Mouse (Mus musculus) layer of hippocampus, postnatal 10 days (tissue): ENCODE data around the gene Snx29. TPM values are rescaled to one million over a fixed set of nuclear protein-coding genes. Genes with fewer than 3 reads are reported as not detected.

Source experiments
- DNase-seq, 2 experiments: peaks; one replicate each; pipeline ENCODE4 v3.0.0; 2021; ENCODE audit warnings: low spot score in 2 of 2
- total RNA-seq, 2 experiments: library from RNA; stranded (reverse); gene quantifications; 2 replicates each; pipeline ENCODE4 v1.2.3; 2021

Snx29 gene
- total RNA-seq, 2 experiments from 2014 or later = 33.1 to 33.4 TPM

DNA sequence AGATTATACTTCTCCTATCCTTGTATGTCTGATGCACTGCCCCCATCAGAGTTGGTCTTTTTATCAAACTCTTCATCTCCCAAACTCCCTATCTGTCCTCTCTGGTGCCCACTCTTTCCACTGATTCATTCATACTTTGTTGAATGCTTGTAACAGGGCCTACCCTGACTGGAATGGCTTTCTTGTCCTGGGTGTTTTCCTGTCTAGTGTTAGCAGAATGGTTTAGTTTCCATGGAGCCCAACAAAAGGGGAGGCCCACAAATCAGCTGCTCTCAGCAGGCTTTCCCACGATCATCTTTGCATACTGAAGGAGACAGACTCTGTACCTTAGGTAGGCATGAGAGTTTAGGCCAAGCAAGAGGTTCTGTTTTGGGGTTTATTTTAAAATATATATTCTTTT is 346.2 kb downstream of the Snx29 start:
- no peak for DNase-seq

DNA sequence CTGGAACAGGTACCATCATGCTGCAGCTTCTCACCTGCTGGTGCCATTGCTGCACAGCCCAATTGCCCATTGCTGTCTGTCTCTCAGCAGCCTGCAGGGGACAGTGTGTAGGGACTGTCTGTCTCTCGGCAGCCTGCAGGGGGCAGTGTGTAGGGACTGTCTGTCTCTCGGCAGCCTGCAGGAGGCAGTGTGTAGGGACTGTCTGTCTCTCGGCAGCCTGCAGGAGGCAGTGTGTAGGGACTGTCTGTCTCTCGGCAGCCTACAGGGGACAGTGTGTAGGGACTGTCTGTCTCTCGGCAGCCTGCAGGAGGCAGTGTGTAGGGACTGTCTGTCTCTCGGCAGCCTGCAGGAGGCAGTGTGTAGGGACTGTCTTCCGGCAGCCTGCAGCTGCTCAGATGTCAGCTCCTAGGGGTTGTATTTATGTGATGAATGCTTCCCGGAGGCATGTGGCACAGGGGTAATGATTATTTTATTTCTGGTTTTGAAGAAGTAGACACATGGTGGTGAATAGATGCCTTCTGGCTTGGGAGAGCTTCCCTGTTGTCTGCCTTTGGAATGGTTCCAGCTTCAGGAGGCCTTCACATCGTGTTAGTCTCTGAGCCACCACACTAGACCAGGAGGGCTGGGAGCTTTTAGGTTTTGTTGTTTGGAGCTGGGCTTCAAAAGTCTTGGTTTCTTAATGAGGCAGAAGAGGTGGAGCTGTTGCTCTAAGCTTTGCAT is 347.7 kb downstream of the Snx29 start:
- peak; percentile 24 to 36 for DNase-seq

DNA sequence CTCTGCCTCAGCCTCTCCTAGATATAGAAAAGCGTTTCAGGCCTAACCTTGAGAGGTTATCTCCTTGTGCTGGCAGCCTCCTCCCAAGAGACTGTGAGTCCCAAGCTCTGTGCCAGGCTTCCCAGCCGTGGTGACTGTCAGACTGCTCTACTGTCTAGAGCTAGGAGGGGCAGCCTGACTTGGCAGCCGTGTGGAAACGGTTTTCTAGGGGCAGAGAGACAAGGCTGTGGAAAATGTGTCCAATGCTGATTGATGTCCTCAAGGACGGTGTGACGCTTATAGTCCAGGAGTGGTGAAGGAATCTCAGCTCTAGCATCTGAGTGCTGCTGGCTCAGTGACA is 348.2 kb downstream of the Snx29 start:
- DNase-seq = no peak

DNA sequence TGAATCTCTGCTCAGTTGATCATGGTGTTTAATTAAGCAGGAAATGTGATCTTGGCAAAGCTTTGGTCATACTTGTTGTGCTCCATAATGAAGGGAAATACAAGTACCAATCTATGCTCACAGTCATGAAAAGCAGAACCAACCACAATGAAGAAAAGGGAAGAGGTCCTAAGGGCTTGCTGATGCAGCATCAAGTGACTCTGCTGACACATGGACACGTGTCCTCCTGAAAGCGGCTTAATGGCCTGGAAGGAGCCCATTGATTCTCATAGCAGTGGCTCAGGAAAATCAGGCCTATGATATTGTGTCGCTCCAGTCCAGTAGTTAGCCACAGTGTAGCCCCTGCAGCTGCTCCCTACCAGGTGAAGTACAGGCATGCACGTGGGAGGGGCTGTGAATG is 353.3 kb downstream of the Snx29 start:
- no peak for DNase-seq

DNA sequence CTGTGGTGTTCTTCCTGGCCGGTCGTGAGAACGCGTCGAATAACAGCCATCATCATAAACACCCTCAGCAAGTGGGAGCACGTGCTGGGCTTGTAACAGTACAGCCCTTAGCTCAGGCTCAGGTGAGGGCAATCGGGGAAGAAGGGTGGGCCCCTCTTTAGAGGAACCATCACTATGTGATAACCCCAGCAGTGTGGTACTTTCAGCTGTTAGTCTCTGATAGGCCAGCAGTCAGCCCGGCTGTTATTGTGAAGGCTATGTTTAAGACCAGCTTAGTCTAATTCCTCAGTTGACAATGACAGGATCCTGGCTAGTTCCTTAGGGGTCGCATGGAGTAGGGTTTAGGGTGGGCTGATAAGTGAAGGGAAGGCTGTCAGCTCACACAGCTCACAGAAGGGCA is 362.6 kb downstream of the Snx29 start:
- DNase-seq = no peak

DNA sequence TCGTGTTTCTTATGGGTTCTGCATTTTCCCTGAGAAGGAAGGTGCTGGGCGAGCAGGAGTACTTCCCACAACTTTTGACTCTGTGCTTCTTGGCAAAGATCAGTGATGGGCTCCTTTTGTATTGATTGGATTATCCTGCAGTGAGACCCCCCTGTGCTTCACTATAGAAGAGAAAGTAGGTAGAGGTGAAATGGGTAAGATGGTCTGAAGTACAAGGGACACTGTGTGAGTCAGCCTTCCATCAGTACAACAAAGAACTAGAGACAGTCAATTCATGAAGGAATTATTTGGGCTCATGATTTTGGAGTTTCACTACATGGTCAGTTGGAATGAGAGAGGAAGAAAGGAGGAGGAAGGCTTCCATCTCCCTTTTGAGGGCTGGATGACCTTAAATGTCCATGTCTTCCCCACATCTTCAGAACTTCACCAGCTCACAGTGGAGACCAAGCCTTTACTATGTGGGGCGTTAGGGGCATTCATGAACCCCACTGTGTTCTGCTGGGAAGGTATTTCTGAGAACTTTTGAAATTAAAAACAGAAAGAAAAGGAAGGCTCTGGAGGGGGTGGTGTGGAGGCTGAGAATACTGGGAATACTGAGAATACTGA is 363.1 kb downstream of the Snx29 start:
- DNase-seq = no peak

DNA sequence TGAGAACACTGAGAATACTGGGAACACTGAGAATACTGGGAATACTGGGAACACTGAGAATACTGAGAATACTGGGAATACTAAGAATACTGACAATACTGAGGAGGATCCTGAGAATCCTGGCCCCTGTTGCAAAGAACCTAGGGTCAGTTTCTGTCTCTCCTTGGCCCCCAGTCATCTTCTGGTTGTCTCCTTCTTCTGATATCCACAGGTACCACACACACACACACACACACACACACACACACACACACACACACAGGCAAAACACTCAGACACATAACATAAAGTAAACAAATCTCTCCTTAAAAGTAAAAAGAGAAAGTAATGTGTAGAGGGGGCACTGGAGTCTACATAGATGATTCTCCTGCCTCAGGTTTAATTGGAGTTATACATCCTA is 365.1 kb downstream of the Snx29 start:
- no peak for DNase-seq

DNA sequence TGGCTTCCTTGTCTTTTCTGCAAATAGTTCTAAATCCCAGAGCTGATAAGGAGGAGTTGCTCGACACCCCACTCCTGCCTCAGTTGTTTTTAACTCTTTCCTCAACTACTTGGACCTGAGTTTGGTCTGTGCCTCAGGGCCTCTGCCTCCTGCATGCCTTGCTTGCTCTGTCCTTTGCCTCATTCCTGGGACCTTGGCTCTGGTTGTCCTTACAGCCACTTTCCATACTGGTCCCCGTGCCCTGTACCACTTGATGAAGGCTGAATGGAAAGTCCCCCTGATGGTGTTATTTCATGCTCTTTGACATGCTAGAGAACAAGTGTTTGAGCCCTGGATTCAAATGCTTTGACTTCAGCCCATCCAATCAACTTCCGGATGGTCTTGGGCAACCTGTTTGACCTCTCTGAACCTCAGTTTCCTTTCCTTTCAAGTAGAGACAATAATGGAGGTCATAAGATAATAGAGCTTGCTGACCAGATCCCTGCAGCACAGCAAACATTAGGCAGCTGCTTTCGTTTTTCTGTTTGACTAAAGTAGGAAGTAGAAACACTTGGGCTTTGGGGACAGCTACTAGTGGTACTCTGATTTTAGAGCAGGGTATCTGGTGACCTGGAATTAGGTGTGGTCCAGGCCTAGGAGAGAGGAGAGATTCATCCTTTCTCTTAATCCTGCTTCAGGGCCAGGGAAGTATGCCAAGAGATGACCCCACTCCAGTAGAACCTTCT is 365.7 kb downstream of the Snx29 start:
- no peak for DNase-seq

DNA sequence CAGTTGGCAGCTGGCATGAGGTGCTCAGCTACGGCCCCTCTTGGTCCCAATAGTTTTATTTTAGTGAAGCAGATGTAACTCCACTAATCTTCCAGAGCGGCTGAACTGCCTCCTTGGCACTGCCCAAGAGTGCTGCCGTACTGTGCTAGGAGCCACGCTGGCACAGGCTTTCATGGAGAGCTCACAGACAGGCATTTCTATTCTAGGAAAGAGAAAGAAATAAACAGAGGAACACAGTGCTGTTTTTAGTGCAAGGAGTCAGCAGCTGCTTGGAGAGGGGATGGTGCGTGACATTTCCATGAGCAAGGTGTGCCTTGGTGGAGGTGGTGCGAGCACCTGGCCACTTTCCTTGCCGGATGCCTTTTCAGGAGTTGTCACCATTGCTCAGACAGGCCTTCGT is 367.4 kb downstream of the Snx29 start:
- DNase-seq = no peak

DNA sequence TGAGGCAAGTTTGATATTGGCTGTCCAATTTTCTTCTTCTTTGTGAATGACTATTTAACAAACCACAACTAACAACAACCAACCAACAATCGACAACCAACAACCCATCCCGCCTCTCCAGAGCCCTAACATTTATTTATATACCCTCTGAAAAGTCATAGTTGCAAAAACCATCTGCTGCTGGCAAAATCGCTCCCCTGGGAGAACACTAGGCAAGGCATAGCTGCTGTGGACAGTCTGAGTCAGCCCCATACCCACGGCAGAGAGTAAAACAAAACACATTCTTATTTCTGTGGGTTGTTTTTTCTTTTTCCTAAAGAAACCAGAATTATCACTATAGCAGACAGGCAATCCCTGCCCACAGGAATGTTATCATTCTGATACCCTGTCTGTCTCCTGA is 368.0 kb downstream of the Snx29 start:
- DNase-seq = no peak

DNA sequence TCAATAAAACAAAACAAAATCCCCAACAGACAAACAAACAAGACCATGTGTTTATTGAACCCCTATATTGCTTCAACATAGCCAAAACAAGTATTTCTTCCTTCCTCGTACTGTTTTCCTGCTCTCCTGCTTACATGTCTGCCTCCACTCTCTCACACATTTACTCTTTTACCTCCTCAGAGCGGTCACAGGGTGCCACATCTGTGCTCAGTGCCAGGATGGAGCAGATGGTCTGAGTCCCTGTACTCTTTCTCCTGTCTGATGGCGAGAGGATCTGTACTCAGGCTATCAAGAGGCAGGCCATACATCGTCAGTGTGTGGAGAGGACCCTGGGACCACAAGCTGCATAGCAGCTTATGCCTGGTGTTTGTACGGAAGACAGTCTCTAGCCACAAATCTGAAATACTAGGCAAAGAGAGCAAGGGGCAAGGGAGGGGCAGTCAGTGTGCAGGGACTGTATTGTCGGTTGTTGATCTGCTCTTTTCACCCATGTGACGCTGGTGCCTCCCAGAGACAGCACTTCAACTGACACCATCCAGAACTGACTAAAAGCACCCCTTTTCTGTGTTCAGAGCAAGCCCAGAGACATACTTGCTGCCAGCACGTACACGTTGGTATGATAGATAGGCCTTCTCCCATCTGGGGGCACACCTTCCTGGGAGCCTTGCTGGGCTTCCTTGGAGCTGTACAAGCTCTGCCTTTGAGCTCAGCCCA is 368.9 kb downstream of the Snx29 start:
- DNase-seq = no peak

DNA sequence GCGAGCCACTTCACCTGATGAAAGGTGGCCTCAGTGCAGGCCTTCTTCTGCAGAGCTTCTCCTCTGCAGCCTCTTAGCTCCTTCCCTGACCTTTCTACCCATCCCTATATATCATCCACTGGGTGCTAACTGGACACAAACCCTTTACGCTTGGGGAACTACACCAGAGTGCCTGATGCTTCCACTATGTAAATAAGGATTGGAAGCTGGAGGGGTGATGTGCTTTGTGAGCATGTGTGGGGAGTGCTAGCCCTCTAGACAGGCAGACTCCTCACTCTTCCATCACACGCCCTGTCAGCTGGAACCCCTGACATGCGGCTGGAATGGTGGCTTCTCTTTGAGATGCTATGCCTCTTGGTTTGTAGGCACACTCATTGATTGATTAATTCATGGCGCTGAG is 370.0 kb downstream of the Snx29 start:
- no peak for DNase-seq

DNA sequence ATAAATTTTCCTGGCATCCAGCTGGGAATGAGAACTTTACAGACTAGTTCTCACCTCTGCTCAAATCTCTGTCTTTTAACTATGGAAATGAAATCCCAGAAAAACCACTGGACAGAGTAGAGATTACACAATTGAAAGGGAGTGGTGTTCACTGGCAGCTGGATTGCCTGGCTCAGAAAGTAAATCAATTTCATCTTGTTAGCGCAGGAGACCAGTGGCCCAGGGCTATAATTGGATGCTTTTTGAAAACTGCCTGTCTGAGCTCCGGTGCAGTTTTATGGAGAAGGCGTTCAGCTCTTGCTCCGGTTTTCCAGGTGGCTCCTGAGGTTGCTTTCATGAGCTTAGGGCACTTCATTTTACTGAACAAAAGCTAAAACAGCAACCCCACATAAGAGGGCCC is 371.7 kb downstream of the Snx29 start:
- DNase-seq = no peak

DNA sequence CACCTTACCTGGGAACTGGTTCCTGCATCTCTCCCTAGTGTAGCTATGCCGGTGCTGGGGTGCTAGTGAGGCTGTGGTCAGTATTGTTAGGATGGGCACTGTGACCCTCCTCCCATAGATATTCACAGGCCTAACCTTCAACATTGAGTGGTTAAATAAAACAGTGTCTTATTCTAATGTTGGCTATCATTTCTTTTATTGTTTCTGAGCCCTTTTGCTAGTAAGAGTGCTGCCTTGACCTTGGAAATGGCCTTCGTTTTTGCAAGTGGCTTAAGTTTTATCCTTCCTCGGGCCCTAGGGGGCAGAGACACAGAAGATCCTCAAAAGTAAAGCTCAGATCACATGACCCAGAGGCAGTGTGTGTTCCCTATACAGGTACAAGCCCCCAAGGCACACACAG is 374.1 kb downstream of the Snx29 start:
- no peak for DNase-seq

DNA sequence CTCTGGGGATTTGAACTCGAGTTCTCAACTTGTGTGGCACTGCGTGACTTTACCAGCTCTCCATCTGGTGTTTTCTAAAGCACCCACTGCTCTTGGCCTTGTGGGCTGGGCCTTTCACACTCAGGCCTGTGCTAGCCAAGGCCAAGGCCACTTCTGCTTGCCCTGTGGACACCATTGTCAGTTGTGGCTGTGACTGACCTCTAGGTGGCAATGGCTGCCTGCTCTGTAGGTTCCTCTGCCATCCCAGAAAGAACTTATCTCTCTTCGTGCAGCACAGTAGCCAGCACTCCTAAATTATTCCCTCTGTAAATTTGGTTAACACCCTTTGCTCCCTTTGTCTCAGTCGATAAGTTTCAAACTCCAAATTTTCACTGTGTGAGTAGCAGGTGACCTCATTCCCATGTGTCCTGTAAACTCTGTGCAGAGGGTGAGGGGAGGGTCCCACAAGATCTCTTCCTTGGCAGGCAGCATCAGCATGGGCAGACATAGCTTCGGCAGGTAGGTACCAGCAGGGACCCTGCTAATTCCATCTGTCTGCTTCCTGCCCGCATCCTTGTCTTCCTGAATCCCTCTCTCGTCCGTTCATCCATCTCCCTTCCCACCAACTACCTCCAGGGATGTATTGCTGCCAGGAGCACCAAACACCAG is 375.1 kb downstream of the Snx29 start:
- DNase-seq = peak; percentile 42 to 56

DNA sequence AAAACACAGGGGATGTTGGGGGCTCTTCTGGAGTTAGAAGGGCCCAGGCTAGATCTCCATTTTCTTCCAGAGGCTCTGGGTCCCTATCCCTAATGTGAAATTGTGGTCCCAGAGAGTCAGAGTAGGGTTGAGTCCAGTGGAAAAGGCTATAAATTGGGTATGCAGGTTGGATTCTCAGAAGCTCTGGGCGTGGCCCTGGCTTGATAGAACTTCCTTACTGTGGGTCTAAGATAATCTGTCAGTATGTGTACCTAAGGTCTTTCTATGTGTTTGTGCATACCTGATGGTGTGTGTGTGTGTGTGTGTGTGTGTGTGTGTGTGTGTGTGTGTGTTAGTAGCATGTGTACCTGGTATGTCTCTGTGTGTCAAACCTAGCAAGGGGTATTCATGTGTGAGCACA is 378.9 kb downstream of the Snx29 start:
- no peak for DNase-seq

DNA sequence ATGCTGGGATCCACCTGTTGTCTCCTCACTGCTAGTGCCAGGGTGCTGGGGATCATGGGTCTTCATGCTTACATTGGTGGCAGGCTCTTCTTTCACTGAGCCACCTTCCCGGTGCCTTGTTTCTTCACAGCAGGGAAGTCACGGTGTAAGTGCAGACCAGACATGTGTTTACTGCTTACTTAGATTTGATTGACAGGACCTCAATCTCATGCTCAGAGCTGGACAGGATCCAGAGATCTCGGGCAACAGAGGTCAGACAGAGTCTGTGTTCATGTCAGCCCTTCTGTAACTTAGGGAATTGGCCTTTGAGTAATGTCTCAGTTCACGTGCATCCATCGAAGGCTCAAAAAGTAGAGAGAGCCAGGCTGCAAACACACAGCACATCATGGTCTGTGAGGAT is 381.4 kb downstream of the Snx29 start:
- no peak for DNase-seq

DNA sequence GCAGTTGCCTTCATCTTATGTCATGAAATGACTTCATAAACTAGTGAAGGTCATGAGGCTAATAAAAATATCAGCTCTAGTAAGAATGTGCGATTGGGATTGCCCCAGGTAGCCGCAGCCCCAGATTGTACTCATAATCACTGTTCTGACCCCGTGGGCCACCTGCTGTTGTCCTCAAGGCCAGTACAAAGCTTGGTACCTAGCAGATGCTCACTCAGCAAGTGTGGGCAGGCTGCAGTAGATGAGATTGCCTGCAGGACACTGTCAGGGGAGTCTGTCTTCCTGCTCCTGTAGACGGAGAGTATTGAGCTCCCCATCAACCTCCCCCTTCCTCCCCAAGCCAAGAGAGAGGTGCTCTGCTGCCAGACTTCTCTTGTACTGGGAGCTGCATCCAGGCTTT is 382.7 kb downstream of the Snx29 start:
- DNase-seq = no peak

DNA sequence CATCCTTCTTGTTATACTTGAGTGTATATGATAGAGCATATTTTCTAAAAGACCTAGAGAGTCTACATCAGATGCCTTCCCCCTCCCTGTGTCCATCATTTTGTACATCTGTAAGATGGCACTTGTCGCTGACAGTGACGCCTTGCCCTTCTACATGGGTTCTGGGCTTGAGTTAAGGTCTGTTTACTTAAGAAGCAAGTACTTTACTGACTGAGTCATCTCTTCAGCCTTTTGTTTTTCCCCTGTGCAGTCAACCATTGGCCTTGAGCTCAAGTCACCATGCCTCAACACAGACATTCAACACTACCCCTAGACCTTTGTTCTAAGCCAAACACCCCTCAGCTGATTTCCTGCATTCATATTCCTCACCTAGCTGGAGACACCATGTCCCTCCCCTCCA is 385.4 kb downstream of the Snx29 start:
- no peak for DNase-seq

DNA sequence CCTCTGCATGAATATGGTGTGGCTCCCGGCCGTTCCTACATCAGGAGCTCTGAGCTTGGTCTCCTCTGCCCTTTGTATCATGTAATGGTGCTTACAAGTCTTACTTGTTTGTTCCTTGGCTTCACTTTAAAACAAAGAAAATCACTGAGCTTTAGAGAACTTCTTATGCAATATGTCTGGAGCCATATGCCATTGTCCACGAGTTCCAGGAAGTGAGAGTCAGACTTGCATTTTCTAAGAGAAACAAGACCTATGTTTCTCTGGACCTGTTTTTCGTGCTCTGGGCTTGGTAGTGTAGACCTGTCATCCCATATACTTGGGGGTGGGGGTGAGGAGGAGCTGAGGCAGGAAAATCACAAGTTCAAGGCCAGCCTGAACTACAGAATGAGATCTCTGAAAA is 386.7 kb downstream of the Snx29 start:
- DNase-seq = no peak

DNA sequence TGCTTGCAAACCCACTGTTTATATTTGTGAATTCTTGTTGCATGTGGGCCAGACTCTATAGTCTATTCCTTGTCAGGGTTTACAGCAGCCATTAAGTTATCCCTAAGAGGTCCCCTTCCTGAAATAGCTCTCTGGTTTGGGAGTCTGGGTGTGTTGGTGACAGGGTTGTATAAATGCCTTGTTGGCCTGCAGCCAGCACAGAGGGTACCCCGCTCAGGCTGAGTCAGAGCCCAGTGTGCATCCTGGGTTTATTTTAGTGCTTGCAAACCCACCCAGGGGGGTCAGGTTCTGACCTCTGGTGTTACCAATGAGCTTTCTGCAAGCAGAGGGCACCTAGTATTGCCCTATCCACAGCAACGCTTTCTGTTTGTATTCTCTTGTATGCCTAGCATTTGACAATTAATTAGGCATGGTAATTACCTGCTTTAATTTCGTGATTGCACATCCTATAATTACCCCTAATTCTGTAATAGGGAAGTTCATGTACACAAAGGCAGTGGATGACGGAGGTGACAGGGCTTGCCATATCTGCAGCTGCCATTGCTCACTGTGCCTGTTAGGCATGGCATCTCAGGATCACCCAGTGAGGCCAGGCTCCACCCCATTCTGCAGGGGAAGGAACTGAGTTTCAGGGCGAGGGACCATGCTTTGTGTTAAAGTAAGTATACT is 387.4 kb downstream of the Snx29 start:
- DNase-seq = no peak
